Mouse (Mus musculus) hindbrain, embryonic 16.5 days (tissue): Measurements from ENCODE around the gene Hivep2. TPM values are rescaled to one million over a fixed set of nuclear protein-coding genes. Genes with fewer than 3 reads are reported as not detected.

ENCODE experiments used
- ATAC-seq: fragments of 200-750 bp; cut with Nextera tagmentation; 2 replicates; pipeline ENCODE4 v1.8.0; 2017; ENCODE audit warnings: moderate TSS enrichment, moderate library complexity
- H3K27ac ChIP-seq: fragments of 300-500 bp; sonication (generic); 2 replicates; pipeline ENCODE4 v1.5.1; 2014; ENCODE audit warnings: low read depth, mild to moderate bottlenecking, control low read depth, low read length, moderate library complexity
- H3K27me3 ChIP-seq: fragments of 300-500 bp; sonication (generic); replicated peaks from 2 replicates; pipeline ENCODE4 v1.6.1; 2014; ENCODE audit warnings: low read length; ENCODE audit not compliant: control insufficient read depth, insufficient read depth
- H3K36me3 ChIP-seq: fragments of 300-500 bp; sonication (generic); 2 replicates; pipeline ENCODE4 v1.6.1; 2014; ENCODE audit warnings: mild to moderate bottlenecking, low read length, moderate library complexity, mixed read lengths; ENCODE audit not compliant: control insufficient read depth, insufficient read depth
- H3K4me1 ChIP-seq: fragments of 300-500 bp; sonication (generic); 2 replicates; pipeline ENCODE4 v1.6.1; 2014; ENCODE audit warnings: low read depth, low read length; ENCODE audit not compliant: control insufficient read depth, insufficient read depth
- H3K4me2 ChIP-seq: fragments of 300-500 bp; sonication (generic); 2 replicates; pipeline ENCODE4 v1.6.1; 2014; ENCODE audit warnings: mild to moderate bottlenecking, low read length, control low read depth, moderate library complexity
- H3K4me3 ChIP-seq: fragments of 300-500 bp; sonication (generic); 2 replicates; pipeline ENCODE4 v1.5.1; 2014; ENCODE audit warnings: mild to moderate bottlenecking, low read length, control low read depth, moderate library complexity
- H3K9ac ChIP-seq: fragments of 300-500 bp; sonication (generic); 2 replicates; pipeline ENCODE4 v1.6.1; 2014; ENCODE audit warnings: low read depth, mild to moderate bottlenecking, control low read depth, low read length, moderate library complexity
- H3K9me3 ChIP-seq: fragments of 300-500 bp; sonication (generic); 2 replicates; pipeline ENCODE4 v1.6.1; 2014; ENCODE audit warnings: mild to moderate bottlenecking, low read length, moderate library complexity; ENCODE audit not compliant: control insufficient read depth
- WGBS: fragments of 180-500 bp; shearing (Covaris S2); extraction: QIAGEN DNeasy Blood & Tissue Kit; methylation state at CpG from one replicate; pipeline ENCODE4 v1.1.7; 2014; 5-methylcytosine and 5-hydroxymethylcytosine counted together
- polyA plus RNA-seq: library from polyadenylated mRNA; unstranded; fragments of >200 nt; fragmentation: Nextera tagmentation; extraction: Ambion mirVana; gene quantifications from 2 replicates; pipeline ENCODE4 v1.2.1, GENCODE M21; 2015

The Hivep2 gene
- polyA plus RNA-seq, 1 experiment from 2014 or later, result 12.5 TPM

DNA sequence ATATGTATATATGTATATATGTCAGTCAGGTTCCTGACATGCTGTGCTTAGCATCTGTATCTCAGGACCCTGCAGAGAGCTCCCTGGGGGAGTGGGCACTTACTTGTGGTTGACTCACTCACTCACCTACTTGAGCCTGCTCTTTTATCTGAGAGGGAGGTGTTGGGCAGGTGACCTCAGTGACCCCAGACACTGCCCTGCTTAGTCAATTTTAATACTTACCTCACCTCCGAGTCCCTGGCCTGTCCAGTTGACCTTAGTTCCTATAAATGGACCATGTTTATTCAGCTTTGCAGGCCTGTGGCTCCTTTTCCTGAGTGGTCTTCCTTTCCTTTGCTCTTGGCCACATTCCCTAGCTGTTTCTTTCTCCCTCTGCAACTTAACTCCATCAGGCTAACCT is 61.9 kb downstream of the Hivep2 start:
- Histone ChIP-seq H3K36me3 (no peaks in the 10 kb centered on the region), H3K27me3 (no peaks in the 10 kb centered on the region), H3K4me2 (no peak overlapping the region), H3K27ac (no peak overlapping the region), H3K9me3 (no peaks in the 10 kb centered on the region; the same call in 1 of the 2 replicates), H3K4me1 (no peaks in the 10 kb centered on the region), H3K9ac (no peak overlapping the region), H3K4me3 (no peak overlapping the region)
- 80% methylated on average over 1 of the region's 1 CpGs for WGBS
- ATAC-seq, result no peak

GRCm38 (mm10) chr10:14028956-14029355 is 63.1 kb downstream of the Hivep2 start:
- no peak for ATAC-seq
- WGBS, result 84% methylated on average over 7 of the region's 7 CpGs
- H3K9me3 ChIP-seq, result no peaks in the 10 kb centered on the region; the same call in 1 of the 2 replicates
- H3K36me3 ChIP-seq, result no peaks in the 10 kb centered on the region
- no peak overlapping the region for H3K27ac ChIP-seq
- no peaks in the 10 kb centered on the region for H3K27me3 ChIP-seq
- no peak overlapping the region for H3K4me3 ChIP-seq
- H3K9ac ChIP-seq, result no peak overlapping the region
- H3K4me1 ChIP-seq, result no peaks in the 10 kb centered on the region
- H3K4me2 ChIP-seq, result no peak overlapping the region

- H3K9me3 ChIP-seq, result no peaks in the 10 kb centered on the region; the same call in 1 of the 2 replicates
- no peak overlapping the region for H3K4me2 ChIP-seq
- no peak overlapping the region for H3K27ac ChIP-seq
- no peak for ATAC-seq
- H3K36me3 ChIP-seq, result no peaks in the 10 kb centered on the region
- no peaks in the 10 kb centered on the region for H3K27me3 ChIP-seq
- no peak overlapping the region for H3K9ac ChIP-seq
- WGBS, result 89% methylated on average over 14 of the region's 14 CpGs
- no peaks in the 10 kb centered on the region for H3K4me1 ChIP-seq
- no peak overlapping the region for H3K4me3 ChIP-seq
These were observed 64.7 kb downstream of the Hivep2 start for GRCm38 (mm10) chr10:14030458-14031035.

GRCm38 (mm10) chr10:14032532-14032931 is 66.7 kb downstream of the Hivep2 start:
- H3K36me3 ChIP-seq, result no peaks in the 10 kb centered on the region
- no peak overlapping the region for H3K9ac ChIP-seq
- ATAC-seq, result no peak
- no peaks in the 10 kb centered on the region; the same call in 1 of the 2 replicates for H3K9me3 ChIP-seq
- no peak overlapping the region for H3K27ac ChIP-seq
- H3K4me1 ChIP-seq, result no peaks in the 10 kb centered on the region
- WGBS, result 95% methylated on average over 2 of the region's 2 CpGs
- no peak overlapping the region for H3K4me2 ChIP-seq
- no peaks in the 10 kb centered on the region for H3K27me3 ChIP-seq
- H3K4me3 ChIP-seq, result no peak overlapping the region

DNA sequence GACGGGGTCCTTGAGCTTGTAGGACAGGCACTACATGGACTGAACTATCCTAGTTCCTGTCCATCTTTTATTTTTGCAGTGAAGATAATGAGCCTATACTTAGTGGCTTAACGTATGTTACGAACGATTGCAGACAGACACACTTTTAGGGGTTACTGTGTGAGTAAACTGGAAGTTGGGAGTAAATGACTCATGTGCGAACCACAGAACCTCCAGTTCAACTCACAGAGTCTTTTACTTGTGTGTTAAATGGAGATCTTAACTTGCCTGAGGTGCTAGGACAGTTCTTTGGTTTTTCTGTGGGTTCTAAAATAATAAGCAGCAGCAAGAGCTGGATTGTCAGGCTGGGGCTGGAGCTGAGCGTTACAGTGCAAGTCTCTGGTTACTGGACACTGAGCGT is 68.2 kb downstream of the Hivep2 start:
- no peaks in the 10 kb centered on the region for H3K36me3 ChIP-seq
- no peaks in the 10 kb centered on the region for H3K4me1 ChIP-seq
- no peaks in the 10 kb centered on the region for H3K27me3 ChIP-seq
- H3K4me2 ChIP-seq, result no peak overlapping the region
- WGBS, result 96% methylated on average over 7 of the region's 7 CpGs
- no peak overlapping the region for H3K4me3 ChIP-seq
- no peak for ATAC-seq
- H3K27ac ChIP-seq, result no peak overlapping the region
- no peak overlapping the region for H3K9ac ChIP-seq
- H3K9me3 ChIP-seq, result no peaks in the 10 kb centered on the region

GRCm38 (mm10) chr10:14034790-14035189 is 68.9 kb downstream of the Hivep2 start:
- 85% methylated on average over 7 of the region's 7 CpGs for WGBS
- Histone ChIP-seq H3K36me3 (no peaks in the 10 kb centered on the region), H3K27ac (no peak overlapping the region), H3K9me3 (no peaks in the 10 kb centered on the region), H3K4me2 (no peak overlapping the region), H3K4me1 (no peaks in the 10 kb centered on the region), H3K27me3 (no peaks in the 10 kb centered on the region), H3K9ac (no peak overlapping the region), H3K4me3 (no peak overlapping the region)
- no peak for ATAC-seq

- Histone ChIP-seq H3K27ac (no peak overlapping the region), H3K4me1 (no peaks in the 10 kb centered on the region), H3K4me2 (no peak overlapping the region), H3K9me3 (no peaks in the 10 kb centered on the region), H3K27me3 (no peaks in the 10 kb centered on the region), H3K9ac (no peak overlapping the region), H3K4me3 (no peak overlapping the region), H3K36me3 (no peaks in the 10 kb centered on the region)
- ATAC-seq, result no peak
- 30% methylated on average over 5 of the region's 5 CpGs for WGBS
These were observed 69.7 kb downstream of the Hivep2 start for GRCm38 (mm10) chr10:14035607-14036006.

DNA sequence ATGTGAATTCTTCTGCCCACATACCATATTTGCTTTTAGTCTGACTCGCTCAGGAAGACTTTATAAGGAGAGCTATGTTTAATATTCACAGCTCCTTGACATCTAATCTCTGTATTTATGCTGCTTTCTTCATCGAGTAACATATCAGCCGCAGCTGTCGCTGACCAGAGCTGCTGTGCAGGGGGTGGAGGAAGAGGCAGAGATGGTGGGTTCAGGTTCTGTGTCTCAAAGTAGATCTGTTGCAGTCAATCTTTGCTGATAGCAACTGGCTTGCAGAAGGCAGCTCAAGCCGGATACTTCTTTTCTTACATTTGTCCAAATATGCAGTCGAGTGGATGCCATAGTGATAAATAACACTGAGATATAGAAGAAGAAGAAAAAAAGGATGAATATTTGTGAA is 70.6 kb downstream of the Hivep2 start:
- Histone ChIP-seq H3K9me3 (no peaks in the 10 kb centered on the region), H3K9ac (no peak overlapping the region), H3K27ac (no peak overlapping the region), H3K36me3 (no peaks in the 10 kb centered on the region), H3K4me3 (no peak overlapping the region), H3K4me2 (no peak overlapping the region), H3K4me1 (no peaks in the 10 kb centered on the region), H3K27me3 (no peaks in the 10 kb centered on the region)
- WGBS, result 92% methylated on average over 6 of the region's 6 CpGs
- no peak for ATAC-seq

GRCm38 (mm10) chr10:14037977-14038489 is 72.2 kb downstream of the Hivep2 start:
- ATAC-seq, result no peak
- Histone ChIP-seq H3K9me3 (no peaks in the 10 kb centered on the region), H3K4me1 (no peaks in the 10 kb centered on the region), H3K27ac (no peak overlapping the region), H3K36me3 (no peaks in the 10 kb centered on the region), H3K27me3 (no peaks in the 10 kb centered on the region), H3K4me2 (no peak overlapping the region), H3K9ac (no peak overlapping the region), H3K4me3 (no peak overlapping the region)
- WGBS, result 73% methylated on average over 7 of the region's 7 CpGs
